Mouse (Mus musculus) C2C12 (cell line): ENCODE results near the gene Oxsm.

Experiments used
- CEBPB ChIP-seq: IDR thresholded peaks from one replicate; pipeline ENCODE4 v1.6.1; 2011; ENCODE audit warnings: low read depth, mild to moderate bottlenecking, control low read depth, moderate library complexity
- CTCF ChIP-seq: IDR thresholded peaks from one replicate; pipeline ENCODE4 v1.5.1; 2011; ENCODE audit not compliant: control insufficient read depth, insufficient read depth, insufficient read length
- MAX ChIP-seq: IDR thresholded peaks from one replicate; pipeline ENCODE4 v1.6.1; 2011; ENCODE audit warnings: mild to moderate bottlenecking, control low read depth
- MYOD1 ChIP-seq: IDR thresholded peaks from one replicate; pipeline ENCODE4 v1.6.1; 2011; ENCODE audit warnings: low read depth; ENCODE audit not compliant: control insufficient read depth, insufficient read length
- MYOG ChIP-seq: IDR thresholded peaks from one replicate; pipeline ENCODE4 v1.6.1; 2011; ENCODE audit not compliant: control insufficient read depth, insufficient read length; ENCODE audit errors: extremely low read depth
- USF1 ChIP-seq: IDR thresholded peaks from one replicate; pipeline ENCODE4 v1.6.1; 2011; ENCODE audit warnings: low read depth, mild to moderate bottlenecking, control low read depth, moderate library complexity

- TF ChIP-seq CTCF (no peak), MAX (no peak), CEBPB (no peak), USF1 (no peak), MYOD1 (no peak), MYOG (no peak)
These were observed 47.9 kb downstream of the Oxsm start for GRCm38 (mm10) chr14:16201673-16202072.
